Mouse (Mus musculus) adrenal gland, postnatal 36 days (tissue): ENCODE results near the gene Uck1. TPM values are rescaled to one million over a fixed set of nuclear protein-coding genes. Genes with fewer than 3 reads are reported as not detected.
A peak's percentile ranks its signal among the peaks of the same experiment; 100 is the strongest.

Experiments
- DNase-seq, 2 experiments: peaks; one replicate each; pipeline ENCODE4 v3.0.0; 2021; ENCODE audit warnings: mixed read lengths in 1 of 2
- total RNA-seq, 2 experiments: library from RNA; stranded (reverse); gene quantifications; 2 replicates each; pipeline ENCODE4 v1.2.3; 2021

Gene Uck1
- total RNA-seq, 2 experiments from 2014 or later: 118 to 120 TPM

DNA sequence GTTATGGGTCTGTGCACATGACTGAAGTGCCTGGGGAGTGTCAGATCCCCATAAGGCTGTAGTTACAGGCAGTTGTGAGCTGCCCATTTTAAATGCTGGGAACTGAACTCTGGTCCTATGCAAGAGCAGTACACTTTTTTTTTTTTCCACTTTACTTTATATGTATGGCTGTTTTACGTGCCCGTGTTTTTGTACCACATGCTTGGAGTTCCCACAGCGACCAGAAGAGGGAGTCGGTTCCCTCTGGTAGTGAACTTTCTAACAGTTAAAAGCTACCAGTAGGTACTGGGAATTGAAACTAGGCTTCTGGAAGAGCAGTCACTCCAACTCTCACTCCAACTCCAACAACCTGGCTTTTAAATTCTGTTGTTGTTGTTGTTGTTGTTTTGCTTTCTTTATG lies 676 bp upstream of the Uck1 start:
- peak; percentile 45 to 51 for DNase-seq

- peak in 1 of 2 experiments; percentile 43 for DNase-seq
These were observed 949 bp downstream of the Uck1 start for GRCm38 (mm10) chr2:32258887-32259533.

DNA sequence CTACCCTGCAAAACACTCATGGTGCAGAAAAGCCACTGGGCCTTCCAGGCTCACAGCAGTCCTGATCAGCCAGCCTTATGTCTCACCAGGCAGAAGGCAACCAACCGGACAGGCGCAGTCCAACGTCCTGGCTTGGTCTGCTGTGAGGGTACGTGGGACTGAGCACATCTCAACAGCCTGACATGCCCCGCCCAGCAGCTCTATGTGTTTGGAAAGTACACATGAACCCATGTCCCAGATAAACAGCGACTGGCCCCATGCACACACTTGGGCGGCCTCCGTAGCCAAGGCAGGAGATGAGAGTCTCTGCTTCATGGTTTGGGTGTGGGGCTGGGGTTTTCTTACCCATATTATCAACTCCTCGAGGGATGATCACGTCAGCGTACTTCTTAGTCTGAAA lies 3.7 kb downstream of the Uck1 start:
- peak in 1 of 2 experiments; percentile 23 for DNase-seq

- DNase-seq: peak in 1 of 2 experiments; percentile 35
These were observed 5.4 kb downstream of the Uck1 start for GRCm38 (mm10) chr2:32254563-32254962.

DNA sequence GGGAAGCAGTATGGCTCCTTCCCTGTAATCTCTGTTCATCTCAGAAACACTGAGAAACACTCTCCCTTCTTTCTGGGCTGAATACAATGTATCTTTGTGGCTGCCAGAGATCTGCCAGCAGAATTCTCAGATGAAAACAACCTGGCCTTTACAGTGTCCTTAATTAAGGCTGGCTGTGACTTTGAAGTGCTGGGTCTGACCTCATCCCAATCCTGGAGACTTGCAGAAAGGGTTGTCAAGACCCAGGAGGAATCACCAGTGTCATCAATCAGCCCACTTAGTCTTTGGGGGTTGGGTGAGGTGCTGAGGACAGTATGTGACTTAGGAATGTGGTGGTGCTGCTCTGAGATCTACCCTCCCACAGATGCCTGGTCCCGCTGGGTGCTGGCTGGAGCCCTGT lies 6.6 kb downstream of the Uck1 start:
- no peak for DNase-seq

DNA sequence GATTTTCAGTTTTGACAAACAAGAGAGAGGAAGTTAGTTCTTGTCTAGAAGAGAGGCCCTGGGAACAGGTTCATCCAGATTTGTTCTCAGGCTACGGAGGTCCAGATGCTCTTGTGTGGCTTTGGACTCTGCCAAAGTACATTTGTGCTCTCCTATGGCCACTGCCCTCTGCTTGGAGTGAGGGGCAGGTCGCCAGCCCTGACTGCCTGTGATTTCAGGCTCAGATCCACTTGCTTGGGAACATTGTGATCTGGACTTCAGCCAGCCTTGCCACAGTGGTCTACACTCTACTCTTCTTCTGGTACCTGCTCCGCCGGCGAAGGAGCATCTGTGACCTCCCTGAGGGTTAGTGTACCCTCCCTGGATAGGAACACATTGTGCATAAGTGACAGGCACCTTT lies 7.3 kb downstream of the Uck1 start:
- DNase-seq: peak in 1 of 2 experiments; percentile 40

DNA sequence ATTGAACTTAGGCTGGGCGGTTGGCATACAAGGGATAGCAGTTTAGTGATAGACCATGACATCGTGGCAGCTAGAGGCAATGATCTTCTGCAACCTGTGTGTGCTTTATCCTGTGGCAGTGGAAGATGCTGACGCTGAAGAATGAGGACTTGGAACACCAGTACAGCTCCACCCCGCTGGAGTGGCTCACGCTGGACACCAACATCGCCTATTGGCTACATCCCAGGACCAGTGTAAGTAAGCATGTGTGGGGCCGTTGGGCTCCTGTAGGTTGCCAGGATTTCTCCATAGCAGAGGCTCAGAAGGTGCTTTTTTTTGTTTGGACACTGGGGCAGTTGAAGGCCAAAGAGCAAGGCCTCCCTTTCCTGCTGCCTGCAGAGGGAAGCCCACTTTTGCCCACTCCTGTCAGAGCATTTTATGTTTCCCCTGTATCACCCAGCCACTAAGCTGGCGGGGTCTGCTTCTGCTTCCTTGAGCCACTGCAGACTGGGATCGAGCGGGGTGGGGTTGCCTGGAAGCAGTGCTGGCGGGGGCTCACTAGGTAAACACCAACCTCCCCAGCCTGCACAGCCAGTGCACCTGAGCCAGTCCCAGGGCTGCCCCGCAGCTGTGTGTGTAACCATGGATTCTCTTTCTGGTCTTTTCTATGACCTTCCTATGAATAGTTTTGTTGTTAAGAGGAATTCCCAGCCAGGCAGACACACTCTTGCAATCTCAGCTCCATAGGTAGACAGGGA lies 8.0 kb downstream of the Uck1 start:
- peak in 1 of 2 experiments; percentile 45 for DNase-seq

DNA sequence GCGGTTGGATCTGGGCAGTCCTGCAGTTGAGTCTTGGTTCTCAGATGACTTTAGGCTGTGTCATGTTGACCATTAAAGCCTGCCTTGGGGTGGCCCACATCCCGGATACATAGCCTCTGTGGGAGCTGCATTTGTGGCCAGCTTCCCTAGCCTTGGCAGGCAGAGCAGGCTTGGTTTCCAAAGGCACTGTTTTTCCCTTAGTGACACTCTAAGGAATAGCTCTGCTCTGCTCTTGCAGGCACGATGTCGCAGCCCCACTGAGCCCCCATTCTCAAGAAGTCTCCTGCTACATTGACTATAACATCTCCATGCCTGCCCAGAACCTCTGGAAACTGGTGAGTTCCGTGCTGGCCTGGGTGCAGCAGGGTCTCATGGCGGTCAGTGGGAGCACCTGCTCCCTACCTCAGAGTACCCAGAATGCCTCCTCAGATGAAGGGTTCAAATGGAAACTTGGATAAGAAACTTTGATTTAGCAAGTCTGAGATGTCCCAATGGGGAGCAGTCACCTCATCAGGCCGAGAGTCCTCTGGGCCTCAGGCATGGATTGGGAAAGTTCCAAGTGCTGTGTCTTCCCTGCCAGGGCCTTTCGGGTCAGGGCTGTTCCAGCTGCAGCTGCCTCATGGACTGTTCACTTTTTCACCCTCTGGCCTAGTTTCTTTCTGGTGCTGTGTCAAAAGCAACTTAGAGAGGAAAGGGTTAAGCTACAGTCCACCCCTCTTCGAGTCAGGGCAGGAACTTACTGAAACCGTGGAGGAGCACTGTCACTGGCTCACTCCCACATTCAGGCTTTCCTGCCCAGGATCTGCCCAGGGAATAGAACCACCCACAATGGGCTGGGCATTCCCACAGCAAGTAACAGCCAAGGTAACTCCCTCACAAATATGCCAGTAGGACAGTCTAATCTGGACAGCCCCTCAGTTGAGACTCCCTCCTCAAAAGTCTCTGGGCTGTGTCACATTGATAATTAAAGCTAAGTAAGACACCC lies 11.3 kb downstream of the Uck1 start:
- peak; percentile 69 to 74 for DNase-seq

GRCm38 (mm10) chr2:32246741-32247140 lies 13.2 kb downstream of the Uck1 start:
- peak; percentile 45 to 61 for DNase-seq

- DNase-seq: no peak
These were observed 17.0 kb downstream of the Uck1 start for GRCm38 (mm10) chr2:32242986-32243385.

DNA sequence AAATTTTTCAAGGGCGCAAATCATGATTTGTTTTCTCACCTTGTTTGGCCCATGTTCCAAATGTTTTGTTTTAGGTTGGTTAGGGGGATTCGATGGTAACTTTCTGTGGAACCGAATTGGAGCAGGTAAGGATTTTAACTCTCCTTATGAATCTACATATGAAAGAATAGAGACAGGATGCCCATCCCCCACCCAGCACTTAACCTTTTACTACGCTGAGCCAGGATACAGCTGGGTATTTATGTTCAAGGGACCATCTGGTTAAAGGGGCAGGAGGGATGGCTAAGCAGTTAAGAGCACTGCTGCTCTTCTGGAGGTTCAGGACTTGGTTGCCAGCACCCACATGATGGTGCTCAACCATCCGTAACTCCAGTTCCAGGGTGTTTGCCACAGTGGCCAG lies 19.4 kb downstream of the Uck1 start:
- no peak for DNase-seq

GRCm38 (mm10) chr2:32238708-32239435 lies 21.1 kb downstream of the Uck1 start:
- DNase-seq: no peak

DNA sequence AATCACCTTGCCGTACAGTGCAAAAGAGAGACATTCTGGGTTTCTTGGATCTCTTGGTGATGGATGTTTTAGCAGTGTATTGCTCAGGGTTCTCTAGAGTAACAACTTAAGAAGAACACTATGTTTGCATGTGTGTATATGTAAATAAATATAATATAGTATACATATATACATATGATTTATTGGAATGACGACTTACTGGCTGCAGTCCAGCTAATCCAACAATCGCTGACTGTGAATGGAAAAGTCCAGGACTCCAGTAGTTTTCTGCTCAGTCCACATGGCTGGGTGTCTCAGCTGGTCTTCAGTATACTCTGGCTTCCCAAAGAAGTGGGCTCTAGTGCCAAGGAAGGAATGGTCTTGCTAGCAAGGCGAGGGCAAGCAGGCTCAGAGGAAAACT lies 22.4 kb downstream of the Uck1 start:
- DNase-seq: no peak

DNA sequence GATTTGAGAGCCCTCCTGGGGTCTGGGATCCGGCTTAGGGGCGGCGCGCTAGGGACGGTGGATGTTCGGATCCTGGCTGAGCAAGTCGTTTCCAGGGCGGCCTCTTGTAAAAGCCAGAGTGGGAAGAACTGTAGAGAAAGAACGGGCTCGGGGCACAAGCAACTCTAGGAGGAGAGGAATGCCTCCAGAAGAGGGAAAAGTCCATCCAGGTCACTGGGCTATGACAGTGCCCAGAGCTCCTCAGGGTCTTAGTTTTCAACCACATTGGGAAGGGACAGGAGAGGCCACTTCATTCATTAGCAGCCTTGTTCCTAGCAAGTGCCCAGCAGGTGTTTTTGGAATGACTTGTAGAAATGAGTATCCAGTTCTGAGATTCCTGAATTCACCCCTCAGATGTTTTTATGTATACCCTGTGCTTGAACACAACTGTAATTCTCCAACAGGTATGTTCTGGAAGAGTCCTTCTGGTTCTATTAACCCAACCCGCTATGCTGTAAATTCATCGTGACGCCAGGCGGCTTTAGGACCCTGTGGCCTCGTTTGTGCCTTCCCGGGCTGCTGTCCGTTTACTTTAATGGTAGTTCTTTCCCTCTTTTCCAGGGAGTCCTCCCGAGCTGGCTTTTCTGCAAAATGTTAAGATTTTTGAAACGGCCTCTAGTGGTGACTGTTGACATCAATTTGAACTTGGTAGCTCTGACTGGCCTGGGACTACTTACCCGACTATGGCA lies 23.0 kb downstream of the Uck1 start:
- peak; percentile 69 to 71 for DNase-seq

GRCm38 (mm10) chr2:32235886-32236759 lies 23.8 kb downstream of the Uck1 start, which contains the start of gene Pomt1:
Gene Pomt1 (plus strand): TSS chr2:32236590.
- peak; percentile 93 for DNase-seq

DNA sequence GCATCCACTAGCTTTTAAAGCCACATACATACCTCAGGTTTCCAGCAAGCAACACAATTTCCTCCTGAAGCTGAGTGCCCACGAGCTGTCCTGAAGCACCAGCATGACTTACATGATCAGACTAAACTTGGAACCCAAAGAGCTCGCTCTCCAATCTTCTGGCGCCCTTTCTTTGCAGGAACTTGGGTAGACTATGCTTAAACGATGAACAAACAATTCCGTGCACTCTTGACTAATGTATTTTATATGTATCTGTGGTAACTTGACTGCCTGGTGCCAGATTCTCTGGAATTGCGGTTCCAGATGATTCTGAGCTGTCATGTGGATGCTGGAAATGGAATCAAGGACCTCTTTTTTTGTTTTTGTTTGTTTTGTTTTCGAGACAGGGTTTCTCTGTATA lies 24.5 kb downstream of the Uck1 start:
- no peak for DNase-seq

- DNase-seq: no peak
These were observed 37.9 kb downstream of the Uck1 start for GRCm38 (mm10) chr2:32222057-32222456.

- no peak for DNase-seq
These were observed 38.4 kb downstream of the Uck1 start for GRCm38 (mm10) chr2:32221577-32221976.

DNA sequence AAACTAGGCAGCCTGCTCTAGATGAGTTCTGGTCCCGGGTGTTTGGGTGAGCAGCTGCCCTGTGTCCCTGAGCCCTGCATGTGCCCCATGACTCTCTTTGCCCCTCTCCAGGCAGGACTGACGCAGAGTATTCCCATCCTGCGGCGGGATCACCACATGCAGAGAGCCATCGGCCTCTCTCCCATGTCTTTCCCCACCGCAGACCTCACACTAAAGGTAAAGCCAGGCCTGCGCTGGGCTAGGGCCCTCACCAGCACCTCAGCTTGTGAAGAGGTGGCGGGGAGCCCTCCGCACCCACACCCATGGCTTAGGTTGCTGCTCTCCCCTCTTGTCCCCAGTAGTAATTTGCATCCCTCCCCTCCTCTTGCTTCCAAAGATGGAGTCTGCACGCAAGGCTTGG lies 39.0 kb downstream of the Uck1 start:
- no peak for DNase-seq

DNA sequence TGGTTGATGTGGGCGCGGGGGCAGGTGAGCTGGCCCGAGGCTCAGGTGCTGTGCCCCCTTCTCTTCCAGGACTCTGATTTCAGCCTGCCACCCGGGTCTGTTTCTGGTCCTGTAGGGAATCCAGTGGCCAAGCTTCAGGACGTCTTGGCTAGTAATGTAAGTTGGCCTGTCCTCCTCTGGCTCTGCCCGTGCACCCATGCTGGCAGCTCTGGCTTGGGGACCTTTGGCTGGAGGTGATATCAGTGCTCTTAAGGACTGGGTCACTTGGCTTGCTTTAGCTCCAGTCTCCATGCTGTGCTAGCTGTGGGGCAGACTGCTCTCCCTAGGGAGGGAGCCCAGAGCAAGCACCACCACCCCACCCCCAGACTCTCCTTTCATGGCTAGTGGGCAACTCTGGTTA lies 39.9 kb downstream of the Uck1 start:
- no peak for DNase-seq
